Comparison of ENCODE assay signal across 11 mouse cellular contexts in genomic region chr6:92803213-92803612, GRCm38 (mm10). TPM values are rescaled to one million over a fixed set of nuclear protein-coding genes. Genes with fewer than 3 reads are reported as not detected.
DNase-seq lines count a peak whose midpoint lies in the region; ATAC-seq and TF ChIP-seq lines count a peak whose summit lies in the region.
"Had no signal": no experiment of that assay in that cellular context is flagged by ENCODE, and none has a peak within 500 bp of the region (broad histone marks: within the 10 kb centered on the region; RNA-seq: fewer than 3 reads in every experiment).

No protein-coding gene starts in this region.

- TF ChIP-seq CTCF in brain, embryonic 14.5 days (IDR thresholded peaks at IDR 0.05; ENCODE audit: borderline replicate concordance, extremely low read depth, insufficient read depth, insufficient read length) = no peak
- no peak for TF ChIP-seq CTCF in lung, postnatal 0 days (IDR thresholded peaks at IDR 0.05)

- no peak for TF ChIP-seq EP300 in lung, postnatal 0 days (IDR thresholded peaks at IDR 0.05)

- H3K4me3 ChIP-seq in heart, embryonic 11.5 days (ENCODE audit: low read depth, low read length) = no peak overlapping the region
- no peak overlapping the region for H3K4me3 ChIP-seq in lung, postnatal 0 days (ENCODE audit: low read depth, low read length)
- H3K4me3 ChIP-seq in forebrain, embryonic 14.5 days (ENCODE audit: low read depth, low read length) = no peak overlapping the region
- H3K4me3 ChIP-seq: megakaryocyte, embryonic 14.5 days had no signal

- no peak for ATAC-seq in heart, embryonic 11.5 days (replicated peaks; ENCODE audit: insufficient number of reproducible peaks, low FRiP score, low TSS enrichment)
- peak; percentile 91 for ATAC-seq in lung, postnatal 0 days
- ATAC-seq in forebrain, embryonic 14.5 days = no peak

- peaks cover 6% of the 10 kb centered on the region for H3K4me1 ChIP-seq in heart, embryonic 11.5 days (ENCODE audit: control insufficient read depth, insufficient read depth, low read length)
- H3K4me1 ChIP-seq in lung, postnatal 0 days (ENCODE audit: insufficient read depth, low read depth, low read length) = no peaks in the 10 kb centered on the region
- H3K4me1 ChIP-seq in forebrain, embryonic 14.5 days (ENCODE audit: control insufficient read depth, insufficient read depth, low read length) = no peaks in the 10 kb centered on the region
- H3K4me1 ChIP-seq: megakaryocyte, embryonic 14.5 days had no signal

- H3K4me2 ChIP-seq in heart, embryonic 11.5 days = no peak overlapping the region; the same call in 1 of the 2 replicates
- no peak overlapping the region for H3K4me2 ChIP-seq in lung, postnatal 0 days (replicated peaks; ENCODE audit: low read depth, low read length)
- H3K4me2 ChIP-seq in forebrain, embryonic 14.5 days (ENCODE audit: low read length) = no peak overlapping the region

- DNase-seq in kidney, postnatal 10 days = peak; percentile 63
- DNase-seq in kidney, adult 18-20 months = no peak
- peak; percentile 47 for DNase-seq in brain, embryonic 14.5 days (ENCODE audit: low read depth)
- peak; percentile 74 for DNase-seq in lung, postnatal 0 days (ENCODE audit: low spot score)
- no peak for DNase-seq in forebrain, embryonic 14.5 days (ENCODE audit: low spot score)
- no peak for DNase-seq in layer of hippocampus, postnatal 36 days
- no peak for DNase-seq in right cerebral cortex, adult 18-20 months
- DNase-seq: cerebellum, adult 11 months had no signal

- no peak for TF ChIP-seq POLR2A in brain, embryonic 14.5 days (IDR thresholded peaks at IDR 0.05; ENCODE audit: borderline replicate concordance, extremely low read depth, insufficient read depth, insufficient read length, poor library complexity, severe bottlenecking)

- H3K36me3 ChIP-seq in heart, embryonic 11.5 days (ENCODE audit: control insufficient read depth, insufficient read depth, low read length) = 0 out of 2 replicates have a peak, but pooled peaks cover 3% of the 10 kb centered on the region
- H3K36me3 ChIP-seq in lung, postnatal 0 days (ENCODE audit: insufficient read depth, low read length) = peaks cover 18% of the 10 kb centered on the region
- no peaks in the 10 kb centered on the region for H3K36me3 ChIP-seq in forebrain, embryonic 14.5 days (ENCODE audit: control insufficient read depth, insufficient read depth, low read length)
- H3K36me3 ChIP-seq: G1E had no signal

- no peaks in the 10 kb centered on the region for H3K9me3 ChIP-seq in heart, embryonic 11.5 days (replicated peaks; ENCODE audit: control insufficient read depth, low read length)
- no peaks in the 10 kb centered on the region for H3K9me3 ChIP-seq in lung, postnatal 0 days (ENCODE audit: low read length)
- no peaks in the 10 kb centered on the region for H3K9me3 ChIP-seq in forebrain, embryonic 14.5 days (replicated peaks; ENCODE audit: control insufficient read depth, low read length)

- H3K27me3 ChIP-seq in heart, embryonic 11.5 days (ENCODE audit: control insufficient read depth, insufficient read depth, low read length) = no peaks in the 10 kb centered on the region
- H3K27me3 ChIP-seq in lung, postnatal 0 days (replicated peaks; ENCODE audit: insufficient read depth, low read length) = no peaks in the 10 kb centered on the region
- no peaks in the 10 kb centered on the region for H3K27me3 ChIP-seq in forebrain, embryonic 14.5 days (replicated peaks; ENCODE audit: control insufficient read depth, insufficient read depth, low read length)
- H3K27me3 ChIP-seq: megakaryocyte, embryonic 14.5 days had no signal

- WGBS in heart, embryonic 11.5 days (ENCODE audit: insufficient replicate concordance) = 52% methylated on average over 6 of the region's 6 CpGs
- WGBS in lung, postnatal 0 days = 43% methylated on average over 6 of the region's 6 CpGs
- WGBS in forebrain, embryonic 14.5 days = 71% methylated on average over 6 of the region's 6 CpGs

- H3K27ac ChIP-seq in heart, embryonic 11.5 days (ENCODE audit: low read depth, low read length) = 0 out of 2 replicates have a peak overlapping the region, but pooled peaks have one; percentile 22
- 0 out of 2 replicates have a peak overlapping the region, but pooled peaks have one; percentile 27 for H3K27ac ChIP-seq in lung, postnatal 0 days (ENCODE audit: low read length)
- no peak overlapping the region for H3K27ac ChIP-seq in forebrain, embryonic 14.5 days (ENCODE audit: low read depth, low read length)

- no peak overlapping the region for H3K9ac ChIP-seq in heart, embryonic 11.5 days (ENCODE audit: low read depth, low read length)
- no peak overlapping the region for H3K9ac ChIP-seq in lung, postnatal 0 days (replicated peaks; ENCODE audit: low read depth)
- H3K9ac ChIP-seq in forebrain, embryonic 14.5 days (ENCODE audit: low read length) = no peak overlapping the region

RNA-seq across cellular contexts. Expression of gene A730049H05Rik, which starts 13.1 kb away (rescaled TPM):
- polyA plus RNA-seq in brain, embryonic 14.5 days (2012; rRNA removed) = 0.44 and 0.48 TPM in 2 replicates
- polyA plus RNA-seq in heart, embryonic 11.5 days (2014; fragmentation: Nextera tagmentation; extraction: Ambion mirVana) = 2.5 and 3.1 TPM in 2 replicates
- polyA plus RNA-seq in lung, postnatal 0 days (2015; fragmentation: Nextera tagmentation; extraction: Ambion mirVana) = 1.4 and 1.5 TPM in 2 replicates
- 0.22 TPM in 1 of 2 replicates, not detected in the other for polyA plus RNA-seq in forebrain, embryonic 14.5 days (2014; fragmentation: Nextera tagmentation; extraction: Ambion mirVana)
- total RNA-seq in layer of hippocampus, postnatal 36 days (2021) = under 1 TPM; 0.15 to 0.23 TPM
- polyA plus RNA-seq: G1E had no signal

Comparison
In these comparisons a context has a peak if more than half of its experiments do, and no peak if none do; other contexts are left out.
1. DNase-seq: peak in kidney, postnatal 10 days (single experiment), brain, embryonic 14.5 days (single experiment) and lung, postnatal 0 days (single experiment); none in kidney, adult 18-20 months (single experiment), forebrain, embryonic 14.5 days (single experiment), layer of hippocampus, postnatal 36 days (0 of 2) and right cerebral cortex, adult 18-20 months (single experiment).